Mouse (Mus musculus) mouse embryonic stem cell (cell line): ENCODE results near the gene Twf1.

Experiments used
- in situ Hi-C, 2 experiments: fragments of 300-500 bp; cut with MboI; formaldehyde crosslinking; loops; 1 replicate in 1 of 2; 3 replicates in 1 of 2; pipeline ENCODE4 v1.14.3; 2019 to 2020; ENCODE audit warnings: low sequenced_read_pairs in 2 of 2, low pct_unique_long_range_greater_than_20kb in 1 of 2, mixed read lengths in 1 of 2; ENCODE audit not compliant: unreplicated experiment in 1 of 2

Twf1 gene

GRCm38 (mm10) chr15:94532956-94533355 is 56.7 kb downstream of the Twf1 start:
- in situ Hi-C loops, result no loop called here

GRCm38 (mm10) chr15:94532306-94532705 is 57.4 kb downstream of the Twf1 start:
- in situ Hi-C loops, result no loop called here

GRCm38 (mm10) chr15:94530519-94530918 is 59.2 kb downstream of the Twf1 start:
- in situ Hi-C loops, result no loop called here
